Comparison of ENCODE assay signal across 9 mouse cellular contexts in the genomic region with DNA sequence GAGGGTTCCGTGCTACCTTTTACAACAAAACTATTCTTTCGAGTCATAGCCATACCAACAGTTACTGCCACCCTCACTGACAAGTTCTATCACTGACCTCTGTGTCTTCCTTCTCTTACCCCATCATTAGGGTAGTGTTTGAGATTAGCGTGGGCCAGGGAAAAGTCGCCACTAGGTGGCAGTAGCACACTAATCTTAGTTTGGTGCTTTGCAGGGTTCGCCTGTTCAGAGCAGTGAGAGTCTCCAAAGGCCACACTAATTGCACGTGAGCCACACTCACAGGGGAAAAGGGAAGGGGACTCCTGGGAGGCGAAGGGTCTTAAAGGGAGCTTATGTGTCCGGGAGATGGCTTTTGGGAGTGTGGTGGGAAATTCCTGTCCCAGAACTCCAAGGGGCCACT. TPM values are rescaled to one million over a fixed set of nuclear protein-coding genes. Genes with fewer than 3 reads are reported as not detected.
DNase-seq lines count a peak whose midpoint lies in the region; ATAC-seq and TF ChIP-seq lines count a peak whose summit lies in the region.
"Had no signal": no experiment of that assay in that cellular context is flagged by ENCODE, and none has a peak within 500 bp of the region (broad histone marks: within the 10 kb centered on the region; RNA-seq: fewer than 3 reads in every experiment).

No protein-coding gene starts in this region.

- no peak overlapping the region for H3K9ac ChIP-seq in forebrain, embryonic 13.5 days
- H3K9ac ChIP-seq in hindbrain, embryonic 12.5 days = no peak overlapping the region

- no peak overlapping the region for H3K4me2 ChIP-seq in forebrain, embryonic 13.5 days
- no peak overlapping the region for H3K4me2 ChIP-seq in hindbrain, embryonic 12.5 days (replicated peaks)

- no peaks in the 10 kb centered on the region for H3K36me3 ChIP-seq in G1E (replicated peaks)
- no peaks in the 10 kb centered on the region for H3K36me3 ChIP-seq in forebrain, embryonic 13.5 days (ENCODE audit: poor library complexity, severe bottlenecking)
- no peaks in the 10 kb centered on the region for H3K36me3 ChIP-seq in hindbrain, embryonic 12.5 days

- no peak overlapping the region for H3K27ac ChIP-seq in forebrain, embryonic 13.5 days
- H3K27ac ChIP-seq in hindbrain, embryonic 12.5 days = no peak overlapping the region
- H3K27ac ChIP-seq: macrophage had no signal

- peak; percentile 50; the same call in 1 of the 2 replicates for TF ChIP-seq CTCF in G1E (IDR thresholded peaks at IDR 0.05; ENCODE audit: low read depth, low read length)

- H3K4me1 ChIP-seq in G1E (ENCODE audit: insufficient read depth, low read depth, low read length) = no peaks in the 10 kb centered on the region
- peaks cover 30% of the 10 kb centered on the region for H3K4me1 ChIP-seq in forebrain, embryonic 13.5 days
- peaks cover 6% of the 10 kb centered on the region; the same call in 1 of the 2 replicates for H3K4me1 ChIP-seq in hindbrain, embryonic 12.5 days

- H3K9me3 ChIP-seq in G1E (replicated peaks) = peaks cover 8% of the 10 kb centered on the region; the same call in 1 of the 2 replicates
- H3K9me3 ChIP-seq in forebrain, embryonic 13.5 days (replicated peaks) = no peaks in the 10 kb centered on the region
- H3K9me3 ChIP-seq in hindbrain, embryonic 12.5 days (replicated peaks) = no peaks in the 10 kb centered on the region

- peak; percentile 64; the same call in 1 of the 2 replicates for ATAC-seq in G1E (ENCODE audit: extremely low read depth, insufficient number of reproducible peaks, low FRiP score, poor library complexity, severe bottlenecking)
- ATAC-seq in forebrain, embryonic 13.5 days = peak; percentile 80
- peak; percentile 73 for ATAC-seq in hindbrain, embryonic 12.5 days (ENCODE audit: low FRiP score)

- no peak for DNase-seq in G1E (ENCODE audit: low spot score)
- peak; percentile 45 for DNase-seq in c-Kit-positive CD71-positive TER-119-negative erythroid progenitor cells, embryonic 14.5 days (ENCODE audit: low read depth)
- DNase-seq in layer of hippocampus, adult 9-11 months = peak; percentile 74
- peak; percentile 66 for DNase-seq in lung, postnatal 25 days (ENCODE audit: low spot score)
- DNase-seq in retina, postnatal 7 days (ENCODE audit: low read depth, low spot score) = peak; percentile 70
- DNase-seq in thymus, postnatal 4 days = peak; percentile 88

- H3K4me3 ChIP-seq in G1E (ENCODE audit: low read depth, low read length) = no peak overlapping the region
- no peak overlapping the region for H3K4me3 ChIP-seq in forebrain, embryonic 13.5 days
- no peak overlapping the region for H3K4me3 ChIP-seq in hindbrain, embryonic 12.5 days

- H3K27me3 ChIP-seq in G1E (ENCODE audit: insufficient read depth, low read length) = no peaks in the 10 kb centered on the region
- H3K27me3 ChIP-seq in forebrain, embryonic 13.5 days = no peaks in the 10 kb centered on the region
- no peaks in the 10 kb centered on the region for H3K27me3 ChIP-seq in hindbrain, embryonic 12.5 days

- 18% methylated on average over 8 of the region's 8 CpGs for WGBS in forebrain, embryonic 13.5 days
- 18% methylated on average over 8 of the region's 8 CpGs for WGBS in hindbrain, embryonic 12.5 days

RNA-seq across cellular contexts. Expression of gene Scel, which starts 37.3 kb away (rescaled TPM):
- total RNA-seq in G1E (2014; fragmentation: Nextera tagmentation) = not detected in 2 replicates
- total RNA-seq in G1E (2017) = not detected in 2 replicates
- not detected in 2 replicates for polyA plus RNA-seq in G1E (2012)
- polyA plus RNA-seq in forebrain, embryonic 13.5 days (2015; fragmentation: Nextera tagmentation; extraction: Ambion mirVana) = 0.10 TPM in 1 of 2 replicates, not detected in the other
- polyA plus RNA-seq in hindbrain, embryonic 12.5 days (2016; fragmentation: Nextera tagmentation; extraction: Ambion mirVana) = 0.12 and 0.21 TPM in 2 replicates
